Mouse (Mus musculus) forebrain, postnatal 0 days (tissue): ENCODE results near the gene Plekhm2. TPM values are rescaled to one million over a fixed set of nuclear protein-coding genes. Genes with fewer than 3 reads are reported as not detected.
A peak's percentile ranks its signal among the peaks of the same experiment; 100 is the strongest.

ENCODE experiments used
- ATAC-seq: fragments of 200-750 bp; cut with Nextera tagmentation; 2 replicates; pipeline ENCODE4 v1.8.0; 2017; ENCODE audit warnings: mild to moderate bottlenecking, moderate library complexity
- DNase-seq: peaks from one replicate; pipeline ENCODE4 v3.0.0-alpha.2; 2015
- H3K27ac ChIP-seq: fragments of 300-500 bp; sonication (generic); 2 replicates; pipeline ENCODE4 v1.5.1; 2014; ENCODE audit warnings: low read depth, mild to moderate bottlenecking, antibody characterized with exemption, low read length, moderate library complexity, mixed read lengths
- H3K27me3 ChIP-seq: fragments of 300-500 bp; sonication (generic); 2 replicates; pipeline ENCODE4 v1.6.1; 2014; ENCODE audit warnings: mild to moderate bottlenecking, low read length, mixed read lengths; ENCODE audit not compliant: insufficient read depth
- H3K36me3 ChIP-seq: fragments of 300-500 bp; sonication (generic); 2 replicates; pipeline ENCODE4 v1.6.1; 2014; ENCODE audit warnings: mild to moderate bottlenecking, moderate library complexity; ENCODE audit not compliant: insufficient read depth
- H3K4me1 ChIP-seq: fragments of 300-500 bp; sonication (generic); 2 replicates; pipeline ENCODE4 v1.6.1; 2014; ENCODE audit warnings: antibody characterized with exemption; ENCODE audit not compliant: insufficient read depth
- H3K4me2 ChIP-seq: fragments of 300-500 bp; sonication (generic); 2 replicates; pipeline ENCODE4 v1.6.1; 2014; ENCODE audit warnings: low read depth, mild to moderate bottlenecking, moderate library complexity
- H3K4me3 ChIP-seq: fragments of 300-500 bp; sonication (generic); 2 replicates; pipeline ENCODE4 v1.5.1; 2014; ENCODE audit warnings: low read depth, low read length, mixed read lengths
- H3K9ac ChIP-seq: fragments of 300-500 bp; sonication (generic); 2 replicates; pipeline ENCODE4 v1.6.1; 2014; ENCODE audit warnings: mild to moderate bottlenecking
- H3K9me3 ChIP-seq: fragments of 300-500 bp; sonication (generic); 2 replicates; pipeline ENCODE4 v1.6.1; 2016; ENCODE audit warnings: low read length
- CTCF ChIP-seq: sonication (generic); IDR thresholded peaks from 2 replicates; pipeline ENCODE4 v1.5.1; 2016; ENCODE audit warnings: antibody characterized with exemption, control low read depth, low read depth
- WGBS: fragments of 180-500 bp; shearing (Covaris S2); extraction: QIAGEN DNeasy Blood & Tissue Kit; methylation state at CpG from one replicate; pipeline ENCODE4 v1.1.7; 2014; 5-methylcytosine and 5-hydroxymethylcytosine counted together
- polyA plus RNA-seq: library from polyadenylated mRNA; unstranded; fragments of >200 nt; fragmentation: Nextera tagmentation; extraction: Ambion mirVana; gene quantifications from 2 replicates; pipeline ENCODE4 v1.2.1, GENCODE M21; 2015
- total RNA-seq: library from RNA; depleted of rRNA; stranded (reverse); fragments of >200 nt; gene quantifications from 2 replicates; pipeline ENCODE4 v1.2.3, GENCODE M21; 2014; rRNA removed

Plekhm2 gene
- total and polyA plus RNA-seq, 2 experiments from 2014 or later = 5.6 to 33.7 TPM

- Histone ChIP-seq H3K27ac (no peak overlapping the region), H3K4me2 (no peak overlapping the region), H3K9ac (no peak overlapping the region), H3K36me3 (peaks cover 3% of the 10 kb centered on the region; the same call in 1 of the 2 replicates), H3K9me3 (no peaks in the 10 kb centered on the region), H3K4me3 (no peak overlapping the region), H3K4me1 (no peaks in the 10 kb centered on the region), H3K27me3 (no peaks in the 10 kb centered on the region)
- peak; percentile 73 for TF ChIP-seq CTCF
- ATAC-seq (no peak), DNase-seq (peak; percentile 39)
- WGBS = 26% methylated on average over 3 of the region's 3 CpGs
These were observed 73.2 kb downstream of the Plekhm2 start for GRCm38 (mm10) chr4:141591547-141591946.

DNA sequence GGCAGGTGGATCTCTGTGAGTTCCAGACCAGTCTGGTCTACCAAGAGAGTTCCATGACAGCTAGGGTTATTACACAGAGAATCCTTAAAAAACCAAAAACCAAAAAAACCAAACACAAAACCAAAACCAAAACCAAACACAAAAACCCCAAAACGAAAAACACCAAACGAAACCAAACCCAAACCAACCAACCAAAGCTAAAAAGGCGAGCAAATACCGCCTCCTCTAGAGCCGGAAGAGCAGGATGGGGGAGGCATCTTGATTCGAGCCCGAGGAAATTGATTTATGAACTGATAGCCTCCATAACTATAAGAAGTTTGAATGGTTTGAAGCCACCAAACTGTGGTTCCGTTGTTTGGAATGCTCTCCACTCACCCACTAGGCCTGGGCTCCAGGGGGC, 80.8 kb downstream of the Plekhm2 start:
- Histone ChIP-seq H3K36me3 (no peaks in the 10 kb centered on the region), H3K27me3 (no peaks in the 10 kb centered on the region), H3K9ac (no peak overlapping the region), H3K9me3 (no peaks in the 10 kb centered on the region), H3K27ac (no peak overlapping the region), H3K4me1 (no peaks in the 10 kb centered on the region), H3K4me3 (no peak overlapping the region), H3K4me2 (no peak overlapping the region)
- 95% methylated on average over 8 of the region's 8 CpGs for WGBS
- no peak for TF ChIP-seq CTCF
- no peak for ATAC-seq
- no peak for DNase-seq

DNA sequence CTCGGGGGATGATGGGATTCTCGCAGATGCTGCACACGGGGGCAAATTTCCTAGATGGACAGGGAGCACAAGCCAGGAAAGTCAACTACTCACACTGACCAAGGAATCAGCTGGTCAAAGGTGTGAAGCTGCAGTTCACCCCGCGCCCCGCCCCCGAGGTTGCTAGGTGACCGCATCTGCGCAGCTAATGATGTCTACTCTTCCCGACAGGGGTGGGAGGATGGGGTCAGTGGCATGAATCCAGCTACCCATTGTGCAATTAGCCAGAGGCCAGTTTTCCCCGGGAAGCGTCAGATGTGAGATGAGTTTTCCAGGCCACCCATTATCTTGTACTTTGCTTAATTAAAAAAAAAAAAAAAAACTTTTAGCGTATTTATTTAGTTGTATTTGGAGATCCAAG, 83.6 kb downstream of the Plekhm2 start:
- no peak for ATAC-seq
- Histone ChIP-seq H3K4me2 (no peak overlapping the region), H3K27me3 (no peaks in the 10 kb centered on the region), H3K4me3 (no peak overlapping the region), H3K9me3 (no peaks in the 10 kb centered on the region), H3K4me1 (no peaks in the 10 kb centered on the region), H3K27ac (no peak overlapping the region), H3K36me3 (no peaks in the 10 kb centered on the region), H3K9ac (no peak overlapping the region)
- 82% methylated on average over 13 of the region's 13 CpGs for WGBS
- no peak for TF ChIP-seq CTCF
- no peak for DNase-seq

DNA sequence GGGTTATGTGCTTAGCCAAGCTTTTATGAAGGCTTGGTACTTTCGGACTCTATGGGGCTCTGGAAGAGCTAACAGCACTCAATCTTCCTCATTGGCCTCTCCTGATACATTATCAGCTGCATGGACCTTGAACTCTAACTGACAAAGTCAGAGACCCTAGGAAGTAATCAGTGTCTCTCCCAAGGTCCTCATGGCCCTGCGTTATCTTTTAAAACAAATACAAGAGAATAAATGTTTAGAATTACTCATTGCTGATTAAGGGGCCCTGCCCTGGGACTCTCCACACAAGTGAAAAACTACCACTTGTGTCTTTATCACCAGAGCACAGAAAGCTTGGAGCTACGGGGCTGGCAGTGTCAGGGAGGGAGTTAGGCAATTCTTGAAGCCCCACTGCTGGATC, 85.9 kb downstream of the Plekhm2 start:
- Histone ChIP-seq H3K27me3 (no peaks in the 10 kb centered on the region), H3K4me1 (no peaks in the 10 kb centered on the region), H3K27ac (no peak overlapping the region), H3K36me3 (no peaks in the 10 kb centered on the region), H3K4me3 (no peak overlapping the region), H3K9me3 (no peaks in the 10 kb centered on the region), H3K4me2 (no peak overlapping the region), H3K9ac (no peak overlapping the region)
- TF ChIP-seq CTCF = no peak
- DNase-seq = no peak
- no peak for ATAC-seq
- 78% methylated on average over 3 of the region's 3 CpGs for WGBS

- Histone ChIP-seq H3K9ac (no peak overlapping the region), H3K27ac (no peak overlapping the region), H3K4me3 (no peak overlapping the region), H3K36me3 (no peaks in the 10 kb centered on the region), H3K9me3 (no peaks in the 10 kb centered on the region), H3K4me1 (no peaks in the 10 kb centered on the region), H3K27me3 (no peaks in the 10 kb centered on the region), H3K4me2 (no peak overlapping the region)
- ATAC-seq (no peak), DNase-seq (no peak)
- 93% methylated on average over 7 of the region's 7 CpGs for WGBS
- peak; percentile 33 for TF ChIP-seq CTCF
These were observed 87.8 kb downstream of the Plekhm2 start for GRCm38 (mm10) chr4:141576877-141577276.

DNA sequence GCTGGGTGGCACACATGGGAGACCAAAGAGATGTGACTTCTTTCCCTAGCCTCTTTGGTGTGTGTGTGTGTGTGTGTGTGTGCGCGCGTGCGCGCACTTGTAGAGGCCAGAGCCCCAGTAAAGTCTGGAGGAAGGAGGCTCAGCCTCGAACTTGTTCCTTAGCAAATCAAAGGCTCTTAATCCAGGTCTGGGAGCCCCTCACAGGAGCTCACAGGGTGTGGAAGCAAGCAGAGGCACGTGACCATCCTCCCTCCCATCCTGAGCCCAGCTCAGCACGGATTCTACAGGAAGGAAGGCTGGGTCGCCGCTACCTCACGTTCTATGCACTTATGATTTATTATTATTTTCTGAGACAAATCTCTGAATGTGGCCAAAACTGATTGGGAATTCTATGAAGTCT, 88.3 kb downstream of the Plekhm2 start:
- 86% methylated on average over 11 of the region's 11 CpGs for whole genome bisulfite sequencing
- TF ChIP-seq CTCF = no peak
- no peak for ATAC-seq

More for the DNA sequence above, 88.3 kb downstream of the Plekhm2 start:
- no peaks in the 10 kb centered on the region for H3K36me3 ChIP-seq
- no peak overlapping the region for H3K9ac ChIP-seq
- no peak overlapping the region for H3K4me2 ChIP-seq
- H3K27ac ChIP-seq = no peak overlapping the region
- no peaks in the 10 kb centered on the region for H3K27me3 ChIP-seq
- no peaks in the 10 kb centered on the region for H3K9me3 ChIP-seq
- no peak for DNase-seq
- no peaks in the 10 kb centered on the region for H3K4me1 ChIP-seq
- H3K4me3 ChIP-seq = no peak overlapping the region

Other genes starting within 250 kb of the Plekhm2 start
- 0.08 TPM in 1 of 2 replicates, not detected in the other for gene Clcnkb, start 248.9 kb downstream of the Plekhm2 start, total RNA-seq
- gene Clcnkb, start 248.9 kb downstream of the Plekhm2 start, polyA plus RNA-seq = 0.25 TPM in 1 of 2 replicates, not detected in the other
- not detected in 2 replicates for gene Hspb7, start 244.1 kb downstream of the Plekhm2 start, total RNA-seq
- not detected in 2 replicates for gene Hspb7, start 244.1 kb downstream of the Plekhm2 start, polyA plus RNA-seq
- 2.4 and 4.6 TPM in 2 replicates for gene Srarp, start 228.8 kb downstream of the Plekhm2 start, total RNA-seq
- gene Srarp, start 228.8 kb downstream of the Plekhm2 start, polyA plus RNA-seq = 0.63 and 0.69 TPM in 2 replicates
- 42.1 and 51.5 TPM in 2 replicates for gene Zbtb17, start 220.2 kb downstream of the Plekhm2 start, total RNA-seq
- gene Zbtb17, start 220.2 kb downstream of the Plekhm2 start, polyA plus RNA-seq = 32.8 and 34.8 TPM in 2 replicates
- 21.7 and 24.7 TPM in 2 replicates for gene Spen, start 126.3 kb downstream of the Plekhm2 start, total RNA-seq
- 6.0 and 10.7 TPM in 2 replicates for gene Spen, start 126.3 kb downstream of the Plekhm2 start, polyA plus RNA-seq
- gene Fblim1, start 58.8 kb downstream of the Plekhm2 start, total RNA-seq = 20.8 and 22.3 TPM in 2 replicates
- 24.9 and 26.1 TPM in 2 replicates for gene Fblim1, start 58.8 kb downstream of the Plekhm2 start, polyA plus RNA-seq
- 0.33 and 0.54 TPM in 2 replicates for gene Tmem82, start 46.3 kb downstream of the Plekhm2 start, total RNA-seq
- 0.21 and 0.24 TPM in 2 replicates for gene Tmem82, start 46.3 kb downstream of the Plekhm2 start, polyA plus RNA-seq
- gene Slc25a34, start 41.1 kb downstream of the Plekhm2 start, total RNA-seq = 4.0 and 4.8 TPM in 2 replicates
- gene Slc25a34, start 41.1 kb downstream of the Plekhm2 start, polyA plus RNA-seq = 0.72 and 1.1 TPM in 2 replicates
- gene Rsc1a1, start 20.7 kb upstream of the Plekhm2 start, total RNA-seq = 3.1 and 4.8 TPM in 2 replicates
- 0.36 and 0.53 TPM in 2 replicates for gene Rsc1a1, start 20.7 kb upstream of the Plekhm2 start, polyA plus RNA-seq
- gene Ddi2, start 58.5 kb upstream of the Plekhm2 start, total RNA-seq = 17.2 and 20.7 TPM in 2 replicates
- 8.2 and 11.1 TPM in 2 replicates for gene Ddi2, start 58.5 kb upstream of the Plekhm2 start, polyA plus RNA-seq
- not detected in 2 replicates for gene Agmat, start 81.8 kb upstream of the Plekhm2 start, total RNA-seq
- not detected in 2 replicates for gene Agmat, start 81.8 kb upstream of the Plekhm2 start, polyA plus RNA-seq
- gene Dnajc16, start 126.0 kb upstream of the Plekhm2 start, total RNA-seq = 14.3 and 19.2 TPM in 2 replicates
- gene Dnajc16, start 126.0 kb upstream of the Plekhm2 start, polyA plus RNA-seq = 4.8 and 6.5 TPM in 2 replicates
- gene Casp9, start 128.7 kb upstream of the Plekhm2 start, total RNA-seq = 13.2 and 17.7 TPM in 2 replicates
- gene Casp9, start 128.7 kb upstream of the Plekhm2 start, polyA plus RNA-seq = 10.6 and 14.7 TPM in 2 replicates
- gene Cela2a, start 161.3 kb upstream of the Plekhm2 start, total RNA-seq = 0.69 TPM in 1 of 2 replicates, not detected in the other
- gene Cela2a, start 161.3 kb upstream of the Plekhm2 start, polyA plus RNA-seq = 0.18 and 0.39 TPM in 2 replicates
- gene Ctrc, start 181.5 kb upstream of the Plekhm2 start, total RNA-seq = not detected in 2 replicates
- gene Ctrc, start 181.5 kb upstream of the Plekhm2 start, polyA plus RNA-seq = not detected in 2 replicates
- 24.2 and 30.7 TPM in 2 replicates for gene Efhd2, start 210.0 kb upstream of the Plekhm2 start, total RNA-seq
- 49.7 and 52.2 TPM in 2 replicates for gene Efhd2, start 210.0 kb upstream of the Plekhm2 start, polyA plus RNA-seq